Mouse (Mus musculus): ENCODE data around the gene Dcaf4.

GRCm38 (mm10) chr12:83499256-83499655 is 21.0 kb upstream of the Dcaf4 start:
- no peak for TF ChIP-seq CTCF (IDR thresholded peaks at IDR 0.05; ENCODE audit: extremely low read depth, insufficient read length, insufficient replicate concordance, low read depth, low read length)
- TF ChIP-seq POLR2A (IDR thresholded peaks at IDR 0.05; ENCODE audit: low read depth, low read length) = no peak
